Mouse (Mus musculus) testis, adult 2 months (tissue): ENCODE data around the gene Bckdhb.

ENCODE experiments used
- CTCF ChIP-seq: fragments of 200-500 bp; IDR thresholded peaks from 2 replicates; pipeline ENCODE4 v1.5.1; 2012; ENCODE audit warnings: low read depth, mild to moderate bottlenecking, inconsistent platforms, low read length, moderate library complexity; ENCODE audit not compliant: control insufficient read depth, insufficient read depth, insufficient replicate concordance
- POLR2A ChIP-seq: fragments of 200-500 bp; IDR thresholded peaks from 2 replicates; pipeline ENCODE4 v1.6.1; 2012; ENCODE audit warnings: low read depth, mild to moderate bottlenecking, inconsistent platforms, low read length, moderate library complexity; ENCODE audit not compliant: control insufficient read depth

- TF ChIP-seq CTCF = no peak
- no peak for TF ChIP-seq POLR2A
These were observed 15.1 kb downstream of the Bckdhb start for GRCm38 (mm10) chr9:83940016-83940415.
